Mouse (Mus musculus) lung, postnatal 25 days (tissue): Measurements from ENCODE around the gene Srek1.

Source experiments
- DNase-seq: peaks from one replicate; pipeline ENCODE4 v3.0.0; 2022; ENCODE audit warnings: low spot score

Srek1 gene

DNA sequence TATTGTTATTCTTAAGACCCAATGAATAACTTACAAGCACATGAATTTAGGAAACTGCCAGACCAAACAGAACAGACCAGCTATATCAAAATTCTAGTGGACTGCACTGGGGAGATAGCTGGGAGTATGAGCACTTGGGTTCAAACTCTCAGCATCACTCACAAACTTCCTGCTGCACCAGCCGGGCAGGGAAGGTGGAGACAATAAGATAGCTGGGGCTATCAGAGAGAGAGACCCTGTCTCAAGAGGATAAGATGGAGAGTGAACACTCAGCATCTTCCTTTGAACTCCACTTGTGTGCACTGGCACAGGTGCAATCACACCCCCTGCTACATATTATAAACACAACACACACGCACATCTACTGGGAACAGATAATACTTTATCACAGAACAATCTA, 47.5 kb downstream of the Srek1 start:
- no peak for DNase-seq

DNA sequence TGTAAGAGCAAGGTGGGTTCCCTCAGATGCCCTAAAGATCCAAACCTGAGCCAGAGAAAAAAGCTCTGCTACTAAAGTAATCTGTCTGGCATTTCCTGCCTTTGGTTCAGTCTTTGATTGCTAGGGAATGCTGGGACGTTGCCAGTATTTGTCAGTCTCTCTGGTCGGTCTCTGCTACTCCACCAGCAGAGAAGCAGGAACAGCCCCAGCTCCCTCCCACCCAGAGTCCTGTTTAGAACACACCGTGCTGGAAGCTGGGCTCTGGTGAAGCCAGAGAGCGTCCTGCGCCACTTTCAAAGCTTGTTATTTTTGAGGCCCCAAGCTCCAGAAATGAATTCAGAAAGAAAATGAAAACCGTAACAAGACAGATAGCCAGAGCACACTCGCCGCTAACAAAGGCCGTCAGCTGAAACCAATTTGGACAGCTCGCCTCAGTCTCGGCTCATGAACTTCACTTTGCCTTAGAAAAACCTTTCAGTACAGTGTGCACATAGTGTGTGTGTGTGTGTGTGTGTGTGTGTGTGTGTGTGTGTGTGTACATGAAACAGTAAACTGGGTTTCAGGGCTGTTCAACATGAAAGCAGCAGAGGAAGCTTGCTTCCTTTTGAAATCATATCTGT, 62.9 kb downstream of the Srek1 start:
- peak; percentile 82 for DNase-seq

DNA sequence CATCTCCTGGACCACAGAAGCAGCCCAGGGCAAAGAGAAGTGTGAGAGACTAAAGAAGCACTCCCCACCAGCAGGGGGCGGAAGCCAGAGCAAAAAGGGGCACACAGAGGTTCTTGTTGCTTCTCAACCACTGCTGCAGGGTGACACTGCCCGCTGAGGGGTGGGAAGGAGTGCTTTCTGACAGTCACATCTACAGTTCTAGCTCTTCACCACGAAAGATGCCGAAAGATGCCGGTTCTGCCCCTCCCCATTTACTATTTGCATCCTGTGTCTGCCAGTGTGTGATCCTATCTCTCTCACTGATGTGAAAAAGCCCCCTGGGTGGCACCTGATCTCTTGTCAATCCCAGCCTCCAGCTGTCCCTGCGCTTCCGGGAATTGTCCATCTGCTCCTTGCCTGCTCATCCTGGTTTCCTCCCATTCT, 64.0 kb downstream of the Srek1 start:
- peak; percentile 64 for DNase-seq

DNA sequence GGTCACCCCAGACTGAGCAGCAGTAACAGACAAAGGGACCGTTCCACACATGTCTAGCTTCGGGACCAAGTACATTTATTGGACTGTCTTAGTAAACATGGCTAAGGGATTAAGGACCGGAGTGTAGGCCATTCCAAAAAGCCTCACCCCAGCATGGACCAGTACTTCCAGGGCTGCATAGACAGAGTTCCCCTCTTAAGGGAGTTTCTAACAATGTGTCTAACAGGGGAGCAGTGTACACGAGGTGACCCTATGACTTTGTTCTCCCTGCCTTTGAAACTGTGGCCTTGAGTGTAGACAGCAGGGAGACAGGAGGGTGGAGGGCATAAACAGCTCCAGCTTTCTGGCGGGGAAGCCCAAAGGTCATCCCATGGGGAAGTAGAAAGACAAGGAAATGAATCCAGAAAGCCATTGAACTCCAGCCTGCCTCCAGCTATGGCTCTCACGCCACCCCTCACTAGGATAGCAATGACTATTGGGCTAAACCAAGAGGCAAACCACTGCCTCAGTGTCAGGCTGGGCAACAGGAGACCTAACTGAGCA, 68.9 kb downstream of the Srek1 start:
- no peak for DNase-seq

DNA sequence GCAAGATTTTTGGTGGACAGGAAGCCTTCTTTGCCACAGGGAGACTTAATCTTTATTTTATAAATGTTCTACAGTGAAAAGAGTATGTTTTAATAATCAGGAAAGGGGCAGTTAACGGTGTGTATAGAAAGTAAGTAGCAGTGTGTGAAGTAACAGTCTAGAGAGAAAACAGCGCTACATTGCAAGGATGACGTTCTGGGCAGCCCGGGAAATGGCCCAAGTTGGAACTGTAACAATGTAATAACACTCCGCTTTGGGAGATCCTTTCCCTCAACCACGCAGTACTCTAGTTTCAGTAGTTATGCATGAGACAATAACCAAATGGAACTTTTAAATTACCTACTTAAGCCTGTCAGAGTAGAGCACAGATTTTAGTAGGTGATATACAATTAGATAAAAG, 70.6 kb downstream of the Srek1 start:
- no peak for DNase-seq

DNA sequence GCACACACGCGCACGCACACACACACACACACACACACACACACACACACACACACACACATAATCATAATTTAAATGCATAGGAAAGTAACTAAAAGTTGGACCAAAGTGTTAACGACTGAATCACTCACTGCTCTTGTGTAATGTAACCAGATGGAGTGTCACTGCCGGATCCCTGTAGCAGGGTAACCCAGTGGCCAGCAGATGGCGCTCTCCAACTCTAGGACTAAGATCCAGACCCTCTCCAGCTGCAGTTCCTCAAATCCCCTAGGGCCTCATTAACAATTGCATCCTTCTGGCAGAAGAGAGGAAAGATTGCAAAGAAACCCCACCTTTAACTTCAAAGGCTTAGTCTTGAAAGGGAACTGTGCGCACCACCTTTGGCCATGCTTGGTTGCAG, 71.0 kb downstream of the Srek1 start:
- DNase-seq = peak; percentile 73

DNA sequence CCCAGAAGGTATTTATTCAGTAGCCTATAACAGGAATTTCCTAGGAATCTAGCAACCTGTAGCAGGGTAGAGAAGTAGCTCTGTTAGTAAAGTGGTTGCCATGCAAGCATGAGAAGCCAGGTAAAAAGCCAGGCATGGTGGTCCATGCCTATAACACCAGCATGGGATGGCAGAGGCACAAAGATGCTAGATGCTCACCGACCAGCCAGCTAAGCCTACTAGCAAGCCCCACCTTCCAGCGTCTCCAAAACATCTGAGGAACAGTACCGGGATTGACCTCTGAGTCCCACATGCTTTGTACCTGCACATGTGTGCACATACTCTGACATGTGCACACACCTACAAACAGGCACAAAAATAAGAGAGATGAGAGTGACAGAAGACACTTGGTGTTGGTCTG, 72.1 kb downstream of the Srek1 start:
- DNase-seq = no peak

DNA sequence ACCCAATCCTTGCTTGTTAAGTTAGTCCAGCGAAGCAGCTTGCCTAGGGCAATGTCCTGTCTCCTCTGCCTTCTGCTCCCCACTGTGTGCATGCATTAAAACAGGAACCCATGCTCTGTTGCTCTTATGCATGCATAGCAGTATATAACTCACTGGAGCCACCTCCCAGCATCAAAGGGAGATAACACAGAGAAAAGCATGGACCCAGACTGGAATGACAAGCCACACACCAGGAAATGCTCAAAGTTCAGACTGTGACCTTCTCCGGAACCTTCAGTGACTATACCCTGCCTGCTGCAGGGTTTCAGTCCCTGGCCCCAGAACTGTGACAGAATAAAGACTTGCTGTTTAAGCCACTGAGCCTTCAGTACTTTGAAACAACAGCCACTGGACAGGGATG, 73.7 kb downstream of the Srek1 start:
- DNase-seq = no peak

DNA sequence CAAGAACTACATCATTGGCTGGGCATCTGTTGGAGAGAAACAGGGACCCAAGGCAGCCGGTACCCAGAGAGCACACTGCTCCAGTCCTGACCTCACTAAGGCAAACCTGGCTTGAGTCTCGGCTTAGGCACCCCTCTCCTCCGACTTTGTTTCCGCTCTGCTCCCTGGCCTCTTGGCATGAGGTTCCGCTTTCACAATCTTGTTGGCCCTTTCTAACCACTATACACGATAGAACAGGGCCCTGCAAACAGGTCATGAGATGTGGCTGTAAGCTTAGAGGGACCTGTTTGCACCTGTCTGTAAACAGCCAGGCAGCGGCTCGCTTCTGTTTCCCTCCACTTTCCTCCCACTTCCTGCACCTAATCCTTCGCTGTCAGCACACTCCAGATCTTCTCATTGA, 76.4 kb downstream of the Srek1 start:
- DNase-seq = no peak

DNA sequence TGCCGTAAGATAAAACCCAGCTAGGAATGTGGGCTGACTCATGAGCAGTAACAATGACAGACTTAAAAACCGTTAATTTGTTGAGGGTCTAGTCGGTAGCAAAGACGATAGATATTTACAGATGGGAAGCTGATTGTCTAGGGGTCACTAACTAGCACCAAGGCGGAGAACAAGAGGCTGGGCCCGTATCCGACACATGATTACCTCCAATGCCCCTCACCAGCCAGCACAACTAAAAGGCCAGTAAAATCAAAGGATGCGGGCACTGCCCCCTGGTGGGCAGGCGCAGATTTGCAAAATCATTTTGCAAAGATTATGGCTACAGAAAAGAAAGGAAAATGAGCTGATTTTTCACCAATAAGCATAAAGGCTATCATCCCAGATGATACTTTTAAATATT, 78.2 kb downstream of the Srek1 start:
- no peak for DNase-seq

DNA sequence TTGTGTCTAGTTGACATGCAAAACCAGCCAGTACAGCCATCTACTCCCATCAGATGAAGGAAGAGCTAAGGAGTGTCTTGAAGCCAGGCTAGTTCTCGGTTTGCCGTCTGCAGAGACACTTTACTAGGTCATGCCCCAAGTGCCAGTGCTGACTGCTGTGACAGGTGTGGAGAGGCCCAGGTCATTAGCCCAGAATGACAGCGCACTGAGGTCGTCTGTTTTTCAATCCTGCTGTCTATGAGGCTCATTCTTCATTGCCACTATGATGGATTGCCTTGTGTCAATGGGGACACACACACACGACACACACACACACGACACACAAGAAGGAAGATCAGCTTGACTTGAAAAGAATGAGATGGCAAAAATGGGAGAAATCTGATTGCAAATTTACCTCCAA, 79.0 kb downstream of the Srek1 start:
- no peak for DNase-seq
